Mouse (Mus musculus): Measurements from ENCODE around the gene Orc2.

Orc2 gene

GRCm38 (mm10) chr1:58504577-58505254, at the start of gene Orc2:
Gene Orc2, minus strand, starts transcription at chr1:58505109.
- DNase-seq (ENCODE audit: low spot score in 2 of 2): peak; percentile 87 to 90

- DNase-seq (ENCODE audit: low spot score in 2 of 2): no peak
Measured at GRCm38 (mm10) chr1:58541386-58541785, 36.5 kb upstream of the Orc2 start.

GRCm38 (mm10) chr1:58507249-58507648, 2.3 kb upstream of the Orc2 start:
- no peak for DNase-seq (ENCODE audit: low spot score in 2 of 2)

GRCm38 (mm10) chr1:58503793-58504370, 1.0 kb downstream of the Orc2 start:
- no peak for DNase-seq (ENCODE audit: low spot score in 2 of 2)

GRCm38 (mm10) chr1:58503134-58503533, 1.8 kb downstream of the Orc2 start:
- no peak for DNase-seq (ENCODE audit: low spot score in 2 of 2)

GRCm38 (mm10) chr1:58498758-58499157, 6.2 kb downstream of the Orc2 start:
- no peak for DNase-seq (ENCODE audit: low spot score in 2 of 2)

- no peak for DNase-seq (ENCODE audit: low spot score in 2 of 2)
Measured at GRCm38 (mm10) chr1:58497678-58498077, 7.2 kb downstream of the Orc2 start.

GRCm38 (mm10) chr1:58495603-58496002, 9.3 kb downstream of the Orc2 start:
- DNase-seq (ENCODE audit: low spot score in 2 of 2): no peak

- DNase-seq (ENCODE audit: low spot score in 2 of 2): no peak
Measured at GRCm38 (mm10) chr1:58482647-58483046, 22.3 kb downstream of the Orc2 start.

- no peak for DNase-seq (ENCODE audit: low spot score in 2 of 2)
Measured at GRCm38 (mm10) chr1:58475662-58476061, 29.2 kb downstream of the Orc2 start.

- DNase-seq (ENCODE audit: low spot score in 2 of 2): no peak
Measured at GRCm38 (mm10) chr1:58465561-58465960, 39.3 kb downstream of the Orc2 start.

- DNase-seq (ENCODE audit: low spot score in 2 of 2): no peak
Measured at GRCm38 (mm10) chr1:58465042-58465441, 39.9 kb downstream of the Orc2 start.

- no peak for DNase-seq (ENCODE audit: low spot score in 2 of 2)
Measured at GRCm38 (mm10) chr1:58463935-58464334, 41.0 kb downstream of the Orc2 start.

- no peak for DNase-seq (ENCODE audit: low spot score in 2 of 2)
Measured at GRCm38 (mm10) chr1:58460566-58460965, 44.3 kb downstream of the Orc2 start.

GRCm38 (mm10) chr1:58458867-58459266, 46.0 kb downstream of the Orc2 start:
- DNase-seq (ENCODE audit: low spot score in 2 of 2): no peak

- DNase-seq (ENCODE audit: low spot score in 2 of 2): no peak
Measured at GRCm38 (mm10) chr1:58458175-58458574, 46.7 kb downstream of the Orc2 start.

GRCm38 (mm10) chr1:58454316-58454715, 50.6 kb downstream of the Orc2 start:
- no peak for DNase-seq (ENCODE audit: low spot score in 2 of 2)

- no peak for DNase-seq (ENCODE audit: low spot score in 2 of 2)
Measured at GRCm38 (mm10) chr1:58448396-58448795, 56.5 kb downstream of the Orc2 start.

- no peak for DNase-seq (ENCODE audit: low spot score in 2 of 2)
Measured at GRCm38 (mm10) chr1:58447766-58448165, 57.1 kb downstream of the Orc2 start.

GRCm38 (mm10) chr1:58445861-58446260, 59.0 kb downstream of the Orc2 start:
- DNase-seq (ENCODE audit: low spot score in 2 of 2): no peak

GRCm38 (mm10) chr1:58445143-58445722, 59.7 kb downstream of the Orc2 start, which contains the start of the genes Nif3l1 and Ppil3:
Gene Nif3l1, plus strand, starts transcription at chr1:58445151.
Gene Ppil3, minus strand, starts transcription at chr1:58445486.
- peak; percentile 84 to 85 for DNase-seq (ENCODE audit: low spot score in 2 of 2)

GRCm38 (mm10) chr1:58444691-58445090, 60.2 kb downstream of the Orc2 start:
- no peak for DNase-seq (ENCODE audit: low spot score in 2 of 2)

GRCm38 (mm10) chr1:58424551-58424950, 80.4 kb downstream of the Orc2 start:
- DNase-seq (ENCODE audit: low spot score in 2 of 2): no peak
